Mouse (Mus musculus): Measurements from ENCODE around the gene Bcar3. TPM values are rescaled to one million over a fixed set of nuclear protein-coding genes. Genes with fewer than 3 reads are reported as not detected.

Gene Bcar3
- polyA plus RNA-seq, 1 experiment from 2014 or later, result 14.9 TPM

DNA sequence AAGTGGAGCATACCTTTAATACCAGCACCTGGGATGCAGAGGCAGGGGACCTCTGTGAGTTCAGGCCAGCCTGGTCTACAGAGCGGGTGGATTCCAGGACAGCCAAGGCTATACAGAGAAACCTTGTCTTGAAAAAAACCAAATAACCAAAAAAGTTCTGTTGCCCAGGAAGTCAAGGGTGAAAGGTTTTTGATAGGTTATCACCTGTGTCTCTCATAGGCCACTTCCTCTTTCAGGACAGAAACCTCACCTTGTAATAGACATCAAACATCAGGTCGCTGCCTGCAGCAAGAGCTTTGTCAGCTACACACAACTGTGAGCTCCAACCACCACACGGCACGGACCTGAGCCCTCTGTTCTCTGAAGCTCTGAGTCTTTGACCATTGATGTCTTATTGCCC is 10.6 kb downstream of the Bcar3 start:
- Histone ChIP-seq H3K27me3 (ENCODE audit: control insufficient read depth, insufficient read depth, low read length) (no peaks in the 10 kb centered on the region), H3K4me2 (ENCODE audit: low read depth) (no peak overlapping the region), H3K4me1 (ENCODE audit: control insufficient read depth, insufficient read depth, low read length) (no peaks in the 10 kb centered on the region), H3K27ac (ENCODE audit: low read depth, low read length) (no peak overlapping the region), H3K4me3 (ENCODE audit: low read depth, low read length) (no peak overlapping the region), H3K36me3 (ENCODE audit: control insufficient read depth, insufficient read depth, low read length) (no peaks in the 10 kb centered on the region), H3K9me3 (ENCODE audit: control insufficient read depth, low read length) (no peaks in the 10 kb centered on the region), H3K9ac (ENCODE audit: low read length) (no peak overlapping the region)
- DNase-seq (ENCODE audit: low spot score) (no peak), ATAC-seq (ENCODE audit: insufficient read depth, low FRiP score, low TSS enrichment) (no peak)
- 90% methylated on average over 4 of the region's 4 CpGs for WGBS

DNA sequence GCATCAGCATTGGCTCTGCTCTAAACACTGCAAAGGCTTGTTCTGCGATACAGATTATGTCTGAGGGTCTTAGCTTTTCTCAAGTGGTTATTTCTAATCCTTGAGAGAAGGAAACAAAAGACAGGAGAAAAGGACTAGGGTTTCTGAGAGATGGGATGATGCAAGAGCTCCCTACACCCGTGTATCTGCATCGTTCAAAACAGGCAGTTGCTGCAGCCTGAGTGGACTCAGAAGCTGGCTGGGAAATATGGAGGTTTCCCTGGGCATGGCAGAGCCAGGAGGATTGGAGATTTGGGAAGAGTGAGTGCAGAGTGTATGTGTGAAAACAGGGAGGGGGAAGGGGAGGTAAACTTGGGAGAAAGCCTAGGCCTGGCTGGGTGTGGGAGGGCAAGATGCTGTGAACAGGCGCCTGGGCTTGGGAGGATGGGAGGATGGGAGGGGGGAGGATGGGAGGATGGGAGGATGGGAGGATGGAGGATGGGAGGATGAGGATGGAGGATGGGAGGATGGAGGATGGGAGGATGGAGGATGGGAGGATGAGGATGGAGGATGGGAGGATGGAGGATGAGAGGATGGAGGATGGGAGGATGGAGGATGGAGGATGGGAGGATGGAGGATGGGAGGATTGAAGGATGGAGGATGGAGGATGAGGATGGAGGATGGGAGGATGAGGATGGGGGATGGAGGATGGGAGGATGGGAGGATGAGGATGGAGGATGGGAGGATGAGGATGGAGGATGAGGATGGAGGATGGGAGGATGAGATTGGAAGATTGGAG is 14.1 kb downstream of the Bcar3 start:
- Histone ChIP-seq H3K9me3 (ENCODE audit: control insufficient read depth, low read length) (no peaks in the 10 kb centered on the region), H3K9ac (ENCODE audit: low read length) (no peak overlapping the region), H3K27ac (ENCODE audit: low read depth, low read length) (no peak overlapping the region), H3K27me3 (ENCODE audit: control insufficient read depth, insufficient read depth, low read length) (no peaks in the 10 kb centered on the region), H3K4me2 (ENCODE audit: low read depth) (no peak overlapping the region), H3K4me3 (ENCODE audit: low read depth, low read length) (no peak overlapping the region), H3K36me3 (ENCODE audit: control insufficient read depth, insufficient read depth, low read length) (no peaks in the 10 kb centered on the region), H3K4me1 (ENCODE audit: control insufficient read depth, insufficient read depth, low read length) (no peaks in the 10 kb centered on the region)
- 61% methylated on average over 4 of the region's 4 CpGs for WGBS
- ATAC-seq (ENCODE audit: insufficient read depth, low FRiP score, low TSS enrichment) (no peak), DNase-seq (ENCODE audit: low spot score) (no peak)

DNA sequence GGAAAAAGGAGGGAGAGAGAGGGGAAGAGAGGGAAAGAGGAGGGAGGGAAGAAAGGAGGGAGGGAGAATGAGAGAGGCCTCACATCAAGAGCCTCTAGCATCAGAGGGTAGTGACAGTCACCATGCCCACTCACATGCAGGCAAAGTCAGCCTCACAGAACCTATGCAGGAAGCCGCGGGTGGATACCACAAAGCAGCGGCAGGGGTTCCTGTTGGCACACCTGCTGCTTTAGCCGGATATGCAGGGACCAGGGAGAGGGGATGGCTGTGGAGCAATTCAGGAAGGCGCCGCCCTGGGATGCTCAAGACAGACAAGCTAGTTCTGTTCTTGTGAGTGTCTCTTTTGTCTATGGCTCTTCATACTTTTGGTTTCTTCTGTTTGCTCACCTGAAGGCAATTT is 15.0 kb downstream of the Bcar3 start:
- Histone ChIP-seq H3K4me2 (ENCODE audit: low read depth) (no peak overlapping the region), H3K36me3 (ENCODE audit: control insufficient read depth, insufficient read depth, low read length) (no peaks in the 10 kb centered on the region), H3K4me1 (ENCODE audit: control insufficient read depth, insufficient read depth, low read length) (no peaks in the 10 kb centered on the region), H3K27me3 (ENCODE audit: control insufficient read depth, insufficient read depth, low read length) (no peaks in the 10 kb centered on the region), H3K27ac (ENCODE audit: low read depth, low read length) (no peak overlapping the region), H3K4me3 (ENCODE audit: low read depth, low read length) (no peak overlapping the region), H3K9me3 (ENCODE audit: control insufficient read depth, low read length) (no peaks in the 10 kb centered on the region), H3K9ac (ENCODE audit: low read length) (no peak overlapping the region)
- ATAC-seq (ENCODE audit: insufficient read depth, low FRiP score, low TSS enrichment) (no peak), DNase-seq (ENCODE audit: low spot score) (no peak)
- 30% methylated on average over 6 of the region's 6 CpGs for WGBS

DNA sequence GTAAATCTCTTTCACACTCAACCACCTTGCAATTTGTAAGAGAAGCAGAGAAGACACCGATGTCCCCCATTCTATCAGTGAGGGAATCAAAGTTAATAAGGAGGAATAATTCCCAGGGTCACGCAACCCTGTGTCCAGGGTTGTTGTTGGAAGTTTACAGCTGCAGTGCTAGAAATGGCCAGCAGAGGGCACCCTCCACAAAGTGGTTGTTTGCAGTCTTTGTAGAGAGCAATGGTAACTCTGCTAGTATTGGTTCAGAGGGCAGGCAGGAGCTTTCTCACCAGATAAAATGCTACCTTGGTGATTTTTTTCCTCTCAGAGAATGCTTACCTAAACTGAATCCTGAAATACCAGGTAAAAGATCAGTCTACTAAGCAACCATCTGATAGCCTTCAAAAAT is 18.1 kb downstream of the Bcar3 start:
- Histone ChIP-seq H3K27ac (ENCODE audit: low read depth, low read length) (no peak overlapping the region), H3K4me3 (ENCODE audit: low read depth, low read length) (no peak overlapping the region), H3K9ac (ENCODE audit: low read length) (no peak overlapping the region), H3K27me3 (ENCODE audit: control insufficient read depth, insufficient read depth, low read length) (no peaks in the 10 kb centered on the region), H3K4me1 (ENCODE audit: control insufficient read depth, insufficient read depth, low read length) (no peaks in the 10 kb centered on the region), H3K4me2 (ENCODE audit: low read depth) (no peak overlapping the region), H3K36me3 (ENCODE audit: control insufficient read depth, insufficient read depth, low read length) (no peaks in the 10 kb centered on the region), H3K9me3 (ENCODE audit: control insufficient read depth, low read length) (no peaks in the 10 kb centered on the region)
- DNase-seq (ENCODE audit: low spot score) (peak; percentile 87), ATAC-seq (ENCODE audit: insufficient read depth, low FRiP score, low TSS enrichment) (0 out of 2 replicates have a peak, but pooled peaks have one; percentile 36)
- WGBS, result 17% methylated on average over 2 of the region's 2 CpGs

DNA sequence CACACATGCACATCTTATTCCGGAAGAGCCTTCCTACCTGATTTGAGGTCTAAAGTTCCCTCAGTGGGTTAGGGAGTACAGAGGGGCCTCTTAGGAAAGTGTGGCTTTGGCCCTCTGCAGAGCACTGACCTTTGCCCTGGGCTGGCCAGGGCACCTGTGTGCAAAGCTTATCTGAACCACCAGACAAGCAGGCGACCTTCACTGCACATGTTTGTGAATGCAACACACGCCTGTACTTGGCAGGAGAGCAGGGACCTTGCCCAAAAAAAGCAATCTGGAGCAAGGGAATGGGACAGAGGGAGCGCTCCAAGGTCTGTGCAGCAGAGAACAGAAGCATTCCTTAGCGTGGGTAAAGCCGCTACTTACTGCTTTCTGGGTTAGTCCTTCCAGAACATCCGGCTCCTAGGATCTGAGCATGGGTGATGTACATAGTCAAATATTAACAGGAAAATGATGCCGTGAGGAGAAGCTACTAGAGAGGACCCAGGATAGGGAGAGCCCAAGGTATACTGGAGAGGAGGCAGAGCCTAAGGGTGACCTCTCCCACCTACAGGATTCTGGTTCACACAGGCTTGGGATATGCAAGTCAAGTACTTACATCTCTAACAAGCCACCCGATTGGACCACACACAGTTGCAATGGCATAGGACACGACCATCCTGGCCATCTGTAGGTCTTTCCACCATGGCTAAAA is 19.1 kb downstream of the Bcar3 start:
- Histone ChIP-seq H3K9me3 (ENCODE audit: control insufficient read depth, low read length) (no peaks in the 10 kb centered on the region), H3K4me1 (ENCODE audit: control insufficient read depth, insufficient read depth, low read length) (no peaks in the 10 kb centered on the region), H3K4me2 (ENCODE audit: low read depth) (no peak overlapping the region), H3K9ac (ENCODE audit: low read length) (no peak overlapping the region), H3K4me3 (ENCODE audit: low read depth, low read length) (no peak overlapping the region), H3K36me3 (ENCODE audit: control insufficient read depth, insufficient read depth, low read length) (no peaks in the 10 kb centered on the region), H3K27me3 (ENCODE audit: control insufficient read depth, insufficient read depth, low read length) (no peaks in the 10 kb centered on the region), H3K27ac (ENCODE audit: low read depth, low read length) (no peak overlapping the region)
- DNase-seq (ENCODE audit: low spot score), result no peak
- no peak for ATAC-seq (ENCODE audit: insufficient read depth, low FRiP score, low TSS enrichment)
- WGBS, result 82% methylated on average over 10 of the region's 10 CpGs

DNA sequence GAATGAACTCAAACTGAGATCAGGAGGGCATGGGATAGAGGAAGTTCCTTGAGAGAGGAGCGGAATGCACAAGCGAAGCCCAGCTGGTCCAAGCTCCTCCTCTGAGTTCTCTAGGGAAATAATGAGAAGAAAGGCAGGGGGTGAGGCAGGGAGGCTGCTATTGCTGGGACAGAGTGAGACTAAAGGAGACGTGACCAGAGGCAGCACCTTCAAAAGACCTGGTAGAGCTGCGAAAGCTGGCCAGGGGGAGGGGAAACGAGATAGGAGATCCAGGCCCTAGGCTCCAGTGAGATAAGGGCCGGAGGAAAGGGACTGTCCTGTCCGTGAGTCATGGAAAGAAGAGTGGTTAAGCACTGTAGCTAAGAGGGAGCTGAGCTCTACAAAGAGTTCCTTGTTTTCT is 20.0 kb downstream of the Bcar3 start:
- WGBS, result 65% methylated on average over 7 of the region's 7 CpGs
- no peaks in the 10 kb centered on the region for H3K36me3 ChIP-seq (ENCODE audit: control insufficient read depth, insufficient read depth, low read length)
- no peak overlapping the region for H3K9ac ChIP-seq (ENCODE audit: low read length)
- H3K4me2 ChIP-seq (ENCODE audit: low read depth), result no peak overlapping the region
- no peaks in the 10 kb centered on the region for H3K27me3 ChIP-seq (ENCODE audit: control insufficient read depth, insufficient read depth, low read length)
- H3K4me3 ChIP-seq (ENCODE audit: low read depth, low read length), result no peak overlapping the region
- ATAC-seq (ENCODE audit: insufficient read depth, low FRiP score, low TSS enrichment) (no peak), DNase-seq (ENCODE audit: low spot score) (no peak)
- no peak overlapping the region for H3K27ac ChIP-seq (ENCODE audit: low read depth, low read length)
- no peaks in the 10 kb centered on the region for H3K9me3 ChIP-seq (ENCODE audit: control insufficient read depth, low read length)
- no peaks in the 10 kb centered on the region for H3K4me1 ChIP-seq (ENCODE audit: control insufficient read depth, insufficient read depth, low read length)

DNA sequence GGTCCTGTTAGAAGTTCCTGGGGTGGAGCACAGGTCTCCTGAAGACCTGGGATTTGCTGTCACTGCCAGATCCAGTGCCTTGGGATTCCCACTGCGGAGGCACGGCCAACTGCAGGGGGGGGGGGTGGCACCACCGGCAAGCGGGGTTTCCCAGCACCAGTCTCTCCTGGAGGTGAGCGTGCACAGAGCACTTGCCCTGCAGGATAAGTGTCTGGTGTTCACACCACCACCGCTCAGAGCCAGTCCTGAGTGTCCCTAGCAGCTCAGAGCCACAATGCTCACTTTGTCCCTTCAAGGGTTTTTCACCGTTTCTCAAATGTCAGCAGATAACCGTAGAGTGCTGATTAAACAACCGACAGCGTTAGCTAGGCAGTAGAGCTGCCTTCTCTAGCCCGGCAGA is 22.7 kb downstream of the Bcar3 start:
- Histone ChIP-seq H3K4me1 (ENCODE audit: control insufficient read depth, insufficient read depth, low read length) (no peaks in the 10 kb centered on the region), H3K4me2 (ENCODE audit: low read depth) (no peak overlapping the region), H3K4me3 (ENCODE audit: low read depth, low read length) (no peak overlapping the region), H3K9ac (ENCODE audit: low read length) (no peak overlapping the region), H3K27me3 (ENCODE audit: control insufficient read depth, insufficient read depth, low read length) (no peaks in the 10 kb centered on the region), H3K36me3 (ENCODE audit: control insufficient read depth, insufficient read depth, low read length) (no peaks in the 10 kb centered on the region), H3K27ac (ENCODE audit: low read depth, low read length) (no peak overlapping the region), H3K9me3 (ENCODE audit: control insufficient read depth, low read length) (no peaks in the 10 kb centered on the region)
- ATAC-seq (ENCODE audit: insufficient read depth, low FRiP score, low TSS enrichment) (no peak), DNase-seq (ENCODE audit: low spot score) (peak; percentile 21)
- WGBS, result 31% methylated on average over 11 of the region's 11 CpGs

DNA sequence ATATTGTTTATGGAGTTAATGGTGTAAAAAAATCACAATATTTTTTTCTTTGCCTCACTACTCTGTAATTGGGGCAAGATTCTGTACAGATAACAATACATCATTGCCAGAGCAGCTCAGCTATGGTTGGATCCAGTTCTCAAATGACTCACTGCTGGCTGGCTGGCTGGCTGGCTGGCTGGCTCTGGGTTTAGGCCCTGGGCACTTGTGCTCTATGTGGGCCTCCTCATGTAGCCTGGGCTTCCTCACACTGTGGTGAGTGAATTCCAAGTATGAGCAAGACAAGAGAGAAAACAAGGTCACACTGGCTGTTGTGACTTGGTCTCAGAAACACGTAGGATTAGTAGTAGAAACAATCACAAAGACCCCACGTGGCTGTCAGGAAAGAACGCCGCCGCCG is 23.4 kb downstream of the Bcar3 start:
- no peak overlapping the region for H3K9ac ChIP-seq (ENCODE audit: low read length)
- ATAC-seq (ENCODE audit: insufficient read depth, low FRiP score, low TSS enrichment) (no peak), DNase-seq (ENCODE audit: low spot score) (no peak)
- H3K4me1 ChIP-seq (ENCODE audit: control insufficient read depth, insufficient read depth, low read length), result no peaks in the 10 kb centered on the region
- H3K9me3 ChIP-seq (ENCODE audit: control insufficient read depth, low read length), result no peaks in the 10 kb centered on the region
- H3K4me3 ChIP-seq (ENCODE audit: low read depth, low read length), result no peak overlapping the region
- H3K4me2 ChIP-seq (ENCODE audit: low read depth), result no peak overlapping the region
- no peak overlapping the region for H3K27ac ChIP-seq (ENCODE audit: low read depth, low read length)
- H3K36me3 ChIP-seq (ENCODE audit: control insufficient read depth, insufficient read depth, low read length), result no peaks in the 10 kb centered on the region
- 92% methylated on average over 6 of the region's 6 CpGs for WGBS
- H3K27me3 ChIP-seq (ENCODE audit: control insufficient read depth, insufficient read depth, low read length), result no peaks in the 10 kb centered on the region

DNA sequence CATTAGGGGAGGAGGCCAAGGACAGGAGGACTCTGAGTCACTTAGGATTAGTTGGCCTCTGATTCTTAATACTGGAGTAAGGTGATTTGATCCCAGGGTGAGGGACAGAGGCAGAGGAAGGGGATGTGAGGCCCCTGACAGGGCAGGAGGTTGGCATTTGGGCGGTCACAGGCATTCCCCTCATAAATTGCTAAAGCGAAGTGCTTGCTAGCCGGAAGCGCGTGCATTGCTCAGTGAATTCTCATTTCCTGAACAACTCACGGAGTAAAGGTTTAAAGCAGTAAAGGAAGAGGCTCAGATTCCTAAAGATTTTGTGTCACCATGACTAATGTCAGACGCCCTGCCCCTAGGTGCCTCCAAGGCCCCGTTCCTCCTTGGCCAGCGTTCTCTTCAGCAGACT is 28.3 kb downstream of the Bcar3 start:
- no peaks in the 10 kb centered on the region for H3K9me3 ChIP-seq (ENCODE audit: control insufficient read depth, low read length)
- ATAC-seq (ENCODE audit: insufficient read depth, low FRiP score, low TSS enrichment) (no peak), DNase-seq (ENCODE audit: low spot score) (no peak)
- no peaks in the 10 kb centered on the region for H3K4me1 ChIP-seq (ENCODE audit: control insufficient read depth, insufficient read depth, low read length)
- no peaks in the 10 kb centered on the region for H3K36me3 ChIP-seq (ENCODE audit: control insufficient read depth, insufficient read depth, low read length)
- no peak overlapping the region for H3K27ac ChIP-seq (ENCODE audit: low read depth, low read length)
- WGBS, result 40% methylated on average over 9 of the region's 9 CpGs
- no peaks in the 10 kb centered on the region for H3K27me3 ChIP-seq (ENCODE audit: control insufficient read depth, insufficient read depth, low read length)
- H3K4me3 ChIP-seq (ENCODE audit: low read depth, low read length), result no peak overlapping the region
- H3K9ac ChIP-seq (ENCODE audit: low read length), result no peak overlapping the region
- no peak overlapping the region for H3K4me2 ChIP-seq (ENCODE audit: low read depth)

Measured in neural tube, embryonic 11.5 days (tissue).